ENCODE assay signal across 8 mouse cellular contexts in the genomic region with DNA sequence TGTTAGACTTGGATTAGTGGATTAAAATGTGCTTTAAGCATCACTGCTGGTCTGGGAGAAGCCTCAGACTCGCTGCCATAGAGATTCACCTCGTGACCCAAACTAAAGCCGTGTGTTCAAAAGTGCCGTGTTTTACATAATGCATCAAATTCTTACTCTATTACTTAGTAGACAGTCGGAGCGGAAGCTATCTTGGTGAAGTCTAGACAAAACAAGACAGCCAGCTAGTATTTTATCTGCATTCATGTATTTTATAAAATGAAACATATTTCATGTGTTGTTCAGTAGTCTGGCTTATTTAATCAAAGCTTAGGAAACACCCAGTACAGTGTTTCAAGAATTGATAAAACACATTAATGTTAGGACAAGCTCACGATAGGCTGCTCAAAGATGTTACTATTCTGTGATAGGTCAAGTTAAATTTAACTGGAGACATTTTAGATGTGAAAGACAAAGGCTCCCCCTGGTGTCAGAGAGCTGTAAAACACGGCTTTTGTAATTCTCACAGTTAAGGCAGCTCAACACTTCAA. TPM values are rescaled to one million over a fixed set of nuclear protein-coding genes. Genes with fewer than 3 reads are reported as not detected.
DNase-seq lines count a peak whose midpoint lies in the region; ATAC-seq and TF ChIP-seq lines count a peak whose summit lies in the region.

A gene (minus strand): TSS at position 327 of the 530 bp plus-strand sequence.

- no peak for ATAC-seq in heart, embryonic 16.5 days (replicated peaks; ENCODE audit: extremely low read depth, insufficient read depth, low FRiP score)
- peak; percentile 32 for ATAC-seq in liver, embryonic 13.5 days (ENCODE audit: low read depth)
- peak; percentile 32; the same call in 1 of the 2 replicates for ATAC-seq in stomach, embryonic 15.5 days (ENCODE audit: insufficient read depth, low FRiP score, low read depth)

- peak; percentile 83 for DNase-seq in c-Kit-negative CD71-positive TER-119-positive erythroid progenitor cells, embryonic 14.5 days (ENCODE audit: low read depth, low spot score)
- peak; percentile 21 for DNase-seq in fat pad, adult 2 months (ENCODE audit: extremely low read depth, low read depth, low spot score)
- DNase-seq in kidney, postnatal 25 days, result peak; percentile 80 to 89
- peak; percentile 70 for DNase-seq in liver, embryonic 13.5 days
- peak; percentile 66 for DNase-seq in neural tube, embryonic 10.5 days (ENCODE audit: extremely low spot score, low spot score)

- TF ChIP-seq EP300 in ES-Bruce4 (IDR thresholded peaks at IDR 0.05; ENCODE audit: insufficient read depth, low read depth, low read length), result no peak

- no peaks in the 10 kb centered on the region; the same call in 1 of the 2 replicates for H3K9me3 ChIP-seq in ES-Bruce4 (replicated peaks; ENCODE audit: control insufficient read depth, insufficient read depth, low read length, poor library complexity, severe bottlenecking)
- H3K9me3 ChIP-seq in heart, embryonic 16.5 days (replicated peaks; ENCODE audit: control insufficient read depth, low read length), result no peaks in the 10 kb centered on the region
- H3K9me3 ChIP-seq in liver, embryonic 13.5 days (replicated peaks), result no peaks in the 10 kb centered on the region
- H3K9me3 ChIP-seq in stomach, embryonic 15.5 days, result no peaks in the 10 kb centered on the region

- peak within 1 kb of the TSS; percentile 87 for H3K4me2 ChIP-seq in heart, embryonic 16.5 days (ENCODE audit: low read depth, low read length)
- H3K4me2 ChIP-seq in liver, embryonic 13.5 days, result peak within 1 kb of the TSS; percentile 83
- H3K4me2 ChIP-seq in stomach, embryonic 15.5 days, result peak within 1 kb of the TSS; percentile 66

- 2% methylated on average over 8 of the region's 8 CpGs for WGBS in heart, embryonic 16.5 days
- 3% methylated on average over 8 of the region's 8 CpGs for WGBS in liver, embryonic 13.5 days (ENCODE audit: insufficient replicate concordance)
- WGBS in stomach, embryonic 15.5 days, result 1% methylated on average over 8 of the region's 8 CpGs

- no peaks in the 10 kb centered on the region for H3K4me1 ChIP-seq in ES-Bruce4 (ENCODE audit: control insufficient read depth, insufficient read depth, low read length)
- peaks cover 4% of the 10 kb centered on the region for H3K4me1 ChIP-seq in heart, embryonic 16.5 days (ENCODE audit: control insufficient read depth, insufficient read depth, low read length)
- H3K4me1 ChIP-seq in liver, embryonic 13.5 days (replicated peaks), result peaks cover 9% of the 10 kb centered on the region
- H3K4me1 ChIP-seq in stomach, embryonic 15.5 days, result no peaks in the 10 kb centered on the region

- TF ChIP-seq CTCF in ES-Bruce4 (IDR thresholded peaks at IDR 0.05; ENCODE audit: low read depth, low read length), result peak; percentile 3

- peak within 1 kb of the TSS; percentile 90 for H3K9ac ChIP-seq in ES-Bruce4 (ENCODE audit: low read depth, poor library complexity, severe bottlenecking)
- H3K9ac ChIP-seq in heart, embryonic 16.5 days (ENCODE audit: low read length), result peak within 1 kb of the TSS; percentile 91
- peak within 1 kb of the TSS; percentile 85 for H3K9ac ChIP-seq in liver, embryonic 13.5 days
- H3K9ac ChIP-seq in stomach, embryonic 15.5 days, result peak within 1 kb of the TSS; percentile 73

- TF ChIP-seq POLR2A in ES-Bruce4 (IDR thresholded peaks at IDR 0.05; ENCODE audit: insufficient read depth, low read length), result no peak

- peak within 1 kb of the TSS; percentile 92 for H3K4me3 ChIP-seq in ES-Bruce4 (ENCODE audit: low read depth, low read length)
- peak within 1 kb of the TSS; percentile 81 for H3K4me3 ChIP-seq in heart, embryonic 16.5 days (ENCODE audit: low read length)
- peak within 1 kb of the TSS; percentile 73 for H3K4me3 ChIP-seq in liver, embryonic 13.5 days (replicated peaks)
- peak within 1 kb of the TSS; percentile 72 for H3K4me3 ChIP-seq in stomach, embryonic 15.5 days (replicated peaks)

- H3K27ac ChIP-seq in ES-Bruce4 (ENCODE audit: insufficient read depth, low read length), result peak within 1 kb of the TSS; percentile 99
- H3K27ac ChIP-seq in heart, embryonic 16.5 days (ENCODE audit: low read length), result peak within 1 kb of the TSS; percentile 100
- H3K27ac ChIP-seq in liver, embryonic 13.5 days, result peak within 1 kb of the TSS; percentile 97
- H3K27ac ChIP-seq in stomach, embryonic 15.5 days, result peak within 1 kb of the TSS; percentile 100

- H3K36me3 ChIP-seq in ES-Bruce4 (ENCODE audit: control insufficient read depth, insufficient read depth, low read length, poor library complexity, severe bottlenecking), result peaks cover 8% of the 10 kb centered on the region
- peaks cover 9% of the 10 kb centered on the region for H3K36me3 ChIP-seq in heart, embryonic 16.5 days (ENCODE audit: control insufficient read depth, insufficient read depth)
- peaks cover 11% of the 10 kb centered on the region for H3K36me3 ChIP-seq in liver, embryonic 13.5 days
- peaks cover 3% of the 10 kb centered on the region; the same call in 1 of the 2 replicates for H3K36me3 ChIP-seq in stomach, embryonic 15.5 days

- no peaks in the 10 kb centered on the region for H3K27me3 ChIP-seq in ES-Bruce4 (ENCODE audit: control insufficient read depth, insufficient read depth, low read length, poor library complexity, severe bottlenecking)
- no peaks in the 10 kb centered on the region for H3K27me3 ChIP-seq in heart, embryonic 16.5 days (ENCODE audit: control insufficient read depth, insufficient read depth, low read length)
- no peaks in the 10 kb centered on the region for H3K27me3 ChIP-seq in liver, embryonic 13.5 days
- no peaks in the 10 kb centered on the region for H3K27me3 ChIP-seq in stomach, embryonic 15.5 days (replicated peaks)

RNA-seq across cellular contexts. Expression of the gene that starts here (rescaled TPM):
- polyA plus RNA-seq in ES-Bruce4 (2011; ENCODE audit: insufficient read depth, insufficient read length, low read depth, missing spikeins), result 5.3 and 6.2 TPM in 2 replicates
- 6.5 and 7.9 TPM in 2 replicates for polyA plus RNA-seq in heart, embryonic 16.5 days (2015; fragmentation: Nextera tagmentation; extraction: Ambion mirVana)
- polyA plus RNA-seq in liver, embryonic 13.5 days (2015; fragmentation: Nextera tagmentation; extraction: Ambion mirVana), result 27.4 and 36.9 TPM in 2 replicates
- polyA plus RNA-seq in stomach, embryonic 15.5 days (2015; fragmentation: Nextera tagmentation; extraction: Ambion mirVana), result 41.6 and 64.3 TPM in 2 replicates

Comparison
In these comparisons a context has a peak if more than half of its experiments do, and no peak if none do; other contexts are left out.
1. DNase-seq: peak in every context shown above with its lines; median percentile 84 in kidney, postnatal 25 days; 83 in c-Kit-negative CD71-positive TER-119-positive erythroid progenitor cells, embryonic 14.5 days; 70 in liver, embryonic 13.5 days; 66 in neural tube, embryonic 10.5 days; 21 in fat pad, adult 2 months.